Mouse (Mus musculus): ENCODE measurements around the gene Ikzf1. TPM values are rescaled to one million over a fixed set of nuclear protein-coding genes. Genes with fewer than 3 reads are reported as not detected.

Ikzf1 gene
- polyA plus RNA-seq, 1 experiment from 2014 or later = 1.4 TPM

Other genes starting within 250 kb of the Ikzf1 start
- 1.0 and 2.3 TPM in 2 replicates for gene Spata48, start 222.9 kb upstream of the Ikzf1 start, polyA plus RNA-seq (2016; fragmentation: Nextera tagmentation; extraction: Ambion mirVana)
- 0.73 and 0.92 TPM in 2 replicates for gene Zpbp, start 222.6 kb upstream of the Ikzf1 start, polyA plus RNA-seq (2016; fragmentation: Nextera tagmentation; extraction: Ambion mirVana)
- gene 4930512M02Rik, start 57.2 kb upstream of the Ikzf1 start, polyA plus RNA-seq (2016; fragmentation: Nextera tagmentation; extraction: Ambion mirVana) = not detected in 2 replicates
- gene Fignl1, start 124.0 kb downstream of the Ikzf1 start, polyA plus RNA-seq (2016; fragmentation: Nextera tagmentation; extraction: Ambion mirVana) = 58.1 and 58.5 TPM in 2 replicates
- 18.7 and 26.2 TPM in 2 replicates for gene Ddc, start 213.1 kb downstream of the Ikzf1 start, polyA plus RNA-seq (2016; fragmentation: Nextera tagmentation; extraction: Ambion mirVana)